Mouse (Mus musculus) ES-E14 (cell line): ENCODE data around the gene Zfp771.

ENCODE experiments used
- CHD2 ChIP-seq: IDR thresholded peaks from 2 replicates; pipeline ENCODE4 v1.6.1; 2014; ENCODE audit warnings: mild to moderate bottlenecking, low read depth, low read length, inconsistent platforms
- HCFC1 ChIP-seq: IDR thresholded peaks from 2 replicates; pipeline ENCODE4 v1.6.1; 2012; ENCODE audit warnings: low read length, inconsistent platforms, borderline replicate concordance; ENCODE audit not compliant: insufficient read depth
- MAFK ChIP-seq: IDR thresholded peaks from 2 replicates; pipeline ENCODE4 v1.6.1; 2014; ENCODE audit warnings: mild to moderate bottlenecking, low read depth, low read length, inconsistent platforms; ENCODE audit not compliant: insufficient read depth
- ZNF384 ChIP-seq: IDR thresholded peaks from 2 replicates; pipeline ENCODE4 v1.6.1; 2012; ENCODE audit warnings: low read depth, low read length, inconsistent platforms

GRCm38 (mm10) chr7:127231376-127231775, 12.7 kb upstream of the Zfp771 start:
- TF ChIP-seq HCFC1 (no peak), MAFK (no peak), ZNF384 (no peak), CHD2 (no peak)
